Mouse (Mus musculus) ES-Bruce4 (cell line): ENCODE data around the gene Trmt10a.

Source experiments
- CTCF ChIP-seq: IDR thresholded peaks from one replicate; pipeline ENCODE4 v1.8.1; 2011; ENCODE audit warnings: low read depth, low read length
- EP300 ChIP-seq: IDR thresholded peaks from 2 replicates; pipeline ENCODE4 v1.6.1; 2011; ENCODE audit warnings: low read depth, low read length; ENCODE audit not compliant: insufficient read depth

DNA sequence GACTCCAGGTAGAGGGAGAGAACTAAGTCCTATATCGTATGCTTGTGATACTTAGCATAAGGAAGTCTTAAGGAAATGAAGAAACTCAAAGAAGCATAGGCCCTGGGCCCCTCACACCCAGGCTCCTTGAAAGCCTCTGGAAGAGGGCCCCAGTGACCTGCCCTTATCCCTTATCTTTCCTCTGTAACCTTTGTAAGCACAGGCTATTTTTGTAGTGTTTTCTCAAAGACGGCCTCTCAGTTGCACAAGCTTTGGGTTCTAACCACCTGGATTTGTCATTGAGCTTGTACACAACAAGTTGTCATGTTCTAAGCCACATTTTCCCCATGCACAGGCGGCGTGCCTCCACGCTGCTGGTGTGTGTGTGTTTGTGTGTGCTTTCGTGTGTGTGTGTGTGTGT is 14.1 kb upstream of the Trmt10a start:
- TF ChIP-seq CTCF (no peak), EP300 (no peak)
